Mouse (Mus musculus) embryo, embryonic 11 days (tissue): ENCODE data around the gene Smarcb1.

Experiments
- DNase-seq: peaks from one replicate; pipeline ENCODE4 v3.0.0-alpha.2; 2015

Gene Smarcb1

GRCm38 (mm10) chr10:75932891-75933290 lies 11.5 kb upstream of the Smarcb1 start, which contains the start of gene Chchd10:
Chchd10 (plus strand) TSS chr10:75933130.
- no peak for DNase-seq

- DNase-seq: peak; percentile 87
Measured at GRCm38 (mm10) chr10:75932081-75932678, 10.8 kb upstream of the Smarcb1 start.

GRCm38 (mm10) chr10:75931311-75931710 lies 9.9 kb upstream of the Smarcb1 start:
- DNase-seq: no peak

- DNase-seq: no peak
Measured at GRCm38 (mm10) chr10:75930304-75930703, 8.9 kb upstream of the Smarcb1 start.

- DNase-seq: no peak
Measured at GRCm38 (mm10) chr10:75926396-75926795, 5.0 kb upstream of the Smarcb1 start.

- no peak for DNase-seq
Measured at GRCm38 (mm10) chr10:75924324-75924723, 2.9 kb upstream of the Smarcb1 start.

GRCm38 (mm10) chr10:75921726-75922560 lies 526 bp upstream of the Smarcb1 start:
- DNase-seq: peak; percentile 25

- no peak for DNase-seq
Measured at GRCm38 (mm10) chr10:75919026-75919425, 2.4 kb downstream of the Smarcb1 start.

- peak; percentile 40 for DNase-seq
Measured at GRCm38 (mm10) chr10:75916840-75917239, 4.6 kb downstream of the Smarcb1 start.

GRCm38 (mm10) chr10:75915557-75915956 lies 5.9 kb downstream of the Smarcb1 start:
- DNase-seq: no peak

GRCm38 (mm10) chr10:75913013-75913589 lies 8.3 kb downstream of the Smarcb1 start:
- DNase-seq: no peak

GRCm38 (mm10) chr10:75910698-75911097 lies 10.7 kb downstream of the Smarcb1 start:
- no peak for DNase-seq

GRCm38 (mm10) chr10:75906882-75907281 lies 14.5 kb downstream of the Smarcb1 start:
- no peak for DNase-seq

GRCm38 (mm10) chr10:75904391-75904790 lies 17.0 kb downstream of the Smarcb1 start:
- DNase-seq: no peak

GRCm38 (mm10) chr10:75898846-75899245 lies 22.6 kb downstream of the Smarcb1 start:
- no peak for DNase-seq

GRCm38 (mm10) chr10:75898039-75898564 lies 23.3 kb downstream of the Smarcb1 start:
- no peak for DNase-seq

- peak; percentile 75 for DNase-seq
Measured at GRCm38 (mm10) chr10:75897373-75897772, 24.0 kb downstream of the Smarcb1 start.

- no peak for DNase-seq
Measured at GRCm38 (mm10) chr10:75896208-75896607, 25.2 kb downstream of the Smarcb1 start.

GRCm38 (mm10) chr10:75895730-75896129 lies 25.7 kb downstream of the Smarcb1 start:
- no peak for DNase-seq

- DNase-seq: no peak
Measured at GRCm38 (mm10) chr10:75894601-75895000, 26.8 kb downstream of the Smarcb1 start.

- peak; percentile 96 for DNase-seq
Measured at GRCm38 (mm10) chr10:75893089-75893750, 28.2 kb downstream of the Smarcb1 start, which contains the start of gene Derl3. Derl3 (plus strand) TSS chr10:75893413.

GRCm38 (mm10) chr10:75889406-75890153 lies 31.8 kb downstream of the Smarcb1 start:
- peak; percentile 26 for DNase-seq
